ENCODE assay signal across 21 mouse cellular contexts in genomic region chr9:114009526-114009925, GRCm38 (mm10). TPM values are rescaled to one million over a fixed set of nuclear protein-coding genes. Genes with fewer than 3 reads are reported as not detected.
DNase-seq lines count a peak whose midpoint lies in the region; ATAC-seq and TF ChIP-seq lines count a peak whose summit lies in the region.
"Had no signal": no experiment of that assay in that cellular context is flagged by ENCODE, and none has a peak within 500 bp of the region (broad histone marks: within the 10 kb centered on the region; RNA-seq: fewer than 3 reads in every experiment).

No protein-coding gene starts in this region.

- H3K4me1 ChIP-seq in heart, embryonic 12.5 days (replicated peaks) = no peaks in the 10 kb centered on the region
- no peaks in the 10 kb centered on the region for H3K4me1 ChIP-seq in neural tube, embryonic 11.5 days (ENCODE audit: control insufficient read depth, insufficient read depth, low read length)
- no peaks in the 10 kb centered on the region for H3K4me1 ChIP-seq in neural tube, embryonic 15.5 days
- H3K4me1 ChIP-seq in kidney, adult 2 months (ENCODE audit: control insufficient read depth, insufficient read depth, low read length) = peaks cover 7% of the 10 kb centered on the region; the same call in 1 of the 2 replicates
- H3K4me1 ChIP-seq: limb, embryonic 10.5 days; stomach, embryonic 15.5 days had no signal

- no peak for ATAC-seq in heart, embryonic 12.5 days (ENCODE audit: insufficient number of reproducible peaks, low FRiP score)
- no peak for ATAC-seq in neural tube, embryonic 11.5 days (ENCODE audit: insufficient read depth, low FRiP score, low TSS enrichment)
- ATAC-seq in neural tube, embryonic 15.5 days (ENCODE audit: low FRiP score) = no peak
- 0 out of 2 replicates have a peak, but pooled peaks have one; percentile 22 for ATAC-seq in granulocyte monocyte progenitor cell, adult 5-6 weeks (replicated peaks; ENCODE audit: poor library complexity, severe bottlenecking)
- ATAC-seq: forebrain, embryonic 13.5 days had no signal

- no peak for TF ChIP-seq POLR2A in kidney, adult 2 months (IDR thresholded peaks at IDR 0.05; ENCODE audit: low read depth, low read length)

- no peak overlapping the region for H3K27ac ChIP-seq in heart, embryonic 12.5 days (ENCODE audit: poor library complexity, severe bottlenecking)
- H3K27ac ChIP-seq in neural tube, embryonic 11.5 days (ENCODE audit: low read depth, low read length) = no peak overlapping the region
- no peak overlapping the region for H3K27ac ChIP-seq in neural tube, embryonic 15.5 days (replicated peaks)
- H3K27ac ChIP-seq in kidney, adult 2 months (ENCODE audit: insufficient read depth, low read depth, low read length) = no peak overlapping the region
- H3K27ac ChIP-seq: forebrain, embryonic 13.5 days; left cerebral cortex, adult 2 months; limb, embryonic 10.5 days; liver, embryonic 14.5 days; stomach, embryonic 15.5 days had no signal

- DNase-seq in heart, adult 11 months = no peak
- DNase-seq in neural tube, embryonic 11.5 days (ENCODE audit: low spot score) = peak; percentile 25
- peak; percentile 74 for DNase-seq in R1 (ENCODE audit: low read depth, low spot score)
- DNase-seq in urinary bladder, postnatal 4 days (ENCODE audit: low spot score in 2 of 2) = no peak
- no peak for DNase-seq in kidney, adult 2 months
- DNase-seq: adrenal gland, postnatal 14 days; B cell, adult 2 months; cerebellum, adult 2 months; kidney, adult 18-20 months; kidney, postnatal 14 days; lung, postnatal 10 days had no signal

- no peaks in the 10 kb centered on the region for H3K36me3 ChIP-seq in heart, embryonic 12.5 days
- H3K36me3 ChIP-seq in neural tube, embryonic 11.5 days (ENCODE audit: control insufficient read depth, insufficient read depth, low read length) = no peaks in the 10 kb centered on the region
- H3K36me3 ChIP-seq in neural tube, embryonic 15.5 days = 0 out of 2 replicates have a peak, but pooled peaks cover 4% of the 10 kb centered on the region
- H3K36me3 ChIP-seq in kidney, adult 2 months (ENCODE audit: control insufficient read depth, insufficient read depth, low read length) = no peaks in the 10 kb centered on the region
- H3K36me3 ChIP-seq: limb, embryonic 10.5 days; stomach, embryonic 15.5 days had no signal

- no peak for TF ChIP-seq CTCF in kidney, adult 2 months (conservative IDR thresholded peaks at IDR 0.05; ENCODE audit: insufficient read depth, insufficient read length, low read depth, low read length)

- no peak overlapping the region for H3K4me3 ChIP-seq in heart, embryonic 12.5 days
- H3K4me3 ChIP-seq in neural tube, embryonic 11.5 days (ENCODE audit: low read depth, low read length) = no peak overlapping the region
- no peak overlapping the region for H3K4me3 ChIP-seq in neural tube, embryonic 15.5 days (replicated peaks)
- no peak overlapping the region for H3K4me3 ChIP-seq in kidney, adult 2 months (ENCODE audit: insufficient read depth, low read depth, low read length)
- H3K4me3 ChIP-seq: forebrain, embryonic 13.5 days; left cerebral cortex, adult 2 months; limb, embryonic 10.5 days; megakaryocyte, embryonic 14.5 days; stomach, embryonic 15.5 days had no signal

- H3K27me3 ChIP-seq in heart, embryonic 12.5 days (replicated peaks) = no peaks in the 10 kb centered on the region
- no peaks in the 10 kb centered on the region for H3K27me3 ChIP-seq in neural tube, embryonic 11.5 days (ENCODE audit: control insufficient read depth, insufficient read depth, low read length)
- H3K27me3 ChIP-seq in neural tube, embryonic 15.5 days (replicated peaks) = no peaks in the 10 kb centered on the region
- no peaks in the 10 kb centered on the region for H3K27me3 ChIP-seq in kidney, adult 2 months (replicated peaks; ENCODE audit: control insufficient read depth, insufficient read depth, low read length)
- H3K27me3 ChIP-seq: forebrain, embryonic 13.5 days; megakaryocyte, embryonic 14.5 days; stomach, embryonic 15.5 days had no signal

- no peaks in the 10 kb centered on the region for H3K9me3 ChIP-seq in heart, embryonic 12.5 days (replicated peaks)
- no peaks in the 10 kb centered on the region for H3K9me3 ChIP-seq in neural tube, embryonic 11.5 days (ENCODE audit: control insufficient read depth, low read length)
- no peaks in the 10 kb centered on the region for H3K9me3 ChIP-seq in neural tube, embryonic 15.5 days (replicated peaks)
- H3K9me3 ChIP-seq: forebrain, embryonic 13.5 days; limb, embryonic 10.5 days; stomach, embryonic 15.5 days had no signal

- WGBS in heart, embryonic 12.5 days = 47% methylated on average over 5 of the region's 5 CpGs
- WGBS in neural tube, embryonic 11.5 days = 38% methylated on average over 5 of the region's 5 CpGs
- WGBS in neural tube, embryonic 15.5 days = 36% methylated on average over 5 of the region's 5 CpGs
- 65% methylated on average over 5 of the region's 5 CpGs for WGBS in kidney, adult 2 months

- no peak overlapping the region for H3K9ac ChIP-seq in heart, embryonic 12.5 days
- no peak overlapping the region for H3K9ac ChIP-seq in neural tube, embryonic 11.5 days (ENCODE audit: low read length)
- no peak overlapping the region for H3K9ac ChIP-seq in neural tube, embryonic 15.5 days (replicated peaks)
- H3K9ac ChIP-seq: forebrain, embryonic 13.5 days; liver, embryonic 14.5 days; stomach, embryonic 15.5 days had no signal

- H3K4me2 ChIP-seq in heart, embryonic 12.5 days = peak overlapping the region; percentile 11; the same call in 1 of the 2 replicates
- H3K4me2 ChIP-seq in neural tube, embryonic 11.5 days (ENCODE audit: low read depth) = no peak overlapping the region
- no peak overlapping the region for H3K4me2 ChIP-seq in neural tube, embryonic 15.5 days
- H3K4me2 ChIP-seq: forebrain, embryonic 13.5 days; stomach, embryonic 15.5 days had no signal

RNA-seq across cellular contexts. Expression of gene Fbxl2, which starts 36.5 kb away (rescaled TPM):
- 1.6 and 2.1 TPM in 2 replicates for polyA plus RNA-seq in heart, embryonic 12.5 days (2016; fragmentation: Nextera tagmentation; extraction: Ambion mirVana)
- polyA plus RNA-seq in neural tube, embryonic 11.5 days (2014; fragmentation: Nextera tagmentation; extraction: Ambion mirVana) = 6.9 and 9.0 TPM in 2 replicates
- polyA plus RNA-seq in neural tube, embryonic 15.5 days (2015; fragmentation: Nextera tagmentation; extraction: Ambion mirVana) = 21.2 and 28.4 TPM in 2 replicates
- 0.75 and 6.0 TPM in 2 replicates for total RNA-seq in granulocyte monocyte progenitor cell, adult 5-6 weeks (2014; fragmentation: Nextera tagmentation)
- 0.39 and 0.98 TPM in 2 replicates for total RNA-seq in granulocyte monocyte progenitor cell, adult 5-6 weeks (2017)
- 2.8 and 3.5 TPM in 2 replicates for polyA plus RNA-seq in kidney, adult 2 months (2012; rRNA removed)

RNA-seq across cellular contexts. Expression of gene Susd5, which starts 47.4 kb away (rescaled TPM):
- polyA plus RNA-seq in heart, embryonic 12.5 days (2016; fragmentation: Nextera tagmentation; extraction: Ambion mirVana) = 0.08 and 0.18 TPM in 2 replicates
- polyA plus RNA-seq in neural tube, embryonic 11.5 days (2014; fragmentation: Nextera tagmentation; extraction: Ambion mirVana) = 0.78 and 1.1 TPM in 2 replicates
- polyA plus RNA-seq in neural tube, embryonic 15.5 days (2015; fragmentation: Nextera tagmentation; extraction: Ambion mirVana) = 2.1 and 3.1 TPM in 2 replicates
- total RNA-seq in granulocyte monocyte progenitor cell, adult 5-6 weeks (2014; fragmentation: Nextera tagmentation) = not detected in 2 replicates
- total RNA-seq in granulocyte monocyte progenitor cell, adult 5-6 weeks (2017) = not detected in 2 replicates
- 0.48 and 0.90 TPM in 2 replicates for polyA plus RNA-seq in kidney, adult 2 months (2012; rRNA removed)
- total RNA-seq: MEL had no signal
- polyA plus RNA-seq: forebrain, embryonic 13.5 days had no signal

Comparison
In these comparisons a context has a peak if more than half of its experiments do, and no peak if none do; other contexts are left out.
1. DNase-seq: peak in neural tube, embryonic 11.5 days (single experiment) and R1 (single experiment); none in heart, adult 11 months (single experiment), urinary bladder, postnatal 4 days (0 of 2) and kidney, adult 2 months (single experiment).